Mouse (Mus musculus) midbrain, embryonic 16.5 days (tissue): ENCODE results near the gene Rasal1. TPM values are rescaled to one million over a fixed set of nuclear protein-coding genes. Genes with fewer than 3 reads are reported as not detected.

Experiments used
- ATAC-seq: fragments of 200-750 bp; cut with Nextera tagmentation; 2 replicates; pipeline ENCODE4 v1.8.0; 2017; ENCODE audit warnings: moderate TSS enrichment
- H3K27ac ChIP-seq: fragments of 300-500 bp; sonication (generic); 2 replicates; pipeline ENCODE4 v1.5.1; 2014; ENCODE audit warnings: mild to moderate bottlenecking, low read length, mixed read lengths
- H3K27me3 ChIP-seq: fragments of 300-500 bp; sonication (generic); 2 replicates; pipeline ENCODE4 v1.6.1; 2014; ENCODE audit warnings: low read depth, low read length, mixed read lengths; ENCODE audit not compliant: control insufficient read depth, insufficient read depth
- H3K36me3 ChIP-seq: fragments of 300-500 bp; sonication (generic); 2 replicates; pipeline ENCODE4 v1.6.1; 2014; ENCODE audit warnings: mild to moderate bottlenecking, low read length, moderate library complexity, mixed read lengths; ENCODE audit not compliant: control insufficient read depth, insufficient read depth
- H3K4me1 ChIP-seq: fragments of 300-500 bp; sonication (generic); 2 replicates; pipeline ENCODE4 v1.6.1; 2014; ENCODE audit warnings: mild to moderate bottlenecking, low read length, mixed read lengths; ENCODE audit not compliant: control insufficient read depth, insufficient read depth
- H3K4me2 ChIP-seq: fragments of 300-500 bp; sonication (generic); 2 replicates; pipeline ENCODE4 v1.6.1; 2014; ENCODE audit warnings: mild to moderate bottlenecking, low read length, mixed read lengths
- H3K4me3 ChIP-seq: fragments of 300-500 bp; sonication (generic); 2 replicates; pipeline ENCODE4 v1.5.1; 2014; ENCODE audit warnings: low read depth, mild to moderate bottlenecking, low read length, moderate library complexity, mixed read lengths
- H3K9ac ChIP-seq: fragments of 300-500 bp; sonication (generic); 2 replicates; pipeline ENCODE4 v1.6.1; 2014; ENCODE audit warnings: low read depth, low read length, mixed read lengths
- H3K9me3 ChIP-seq: fragments of 300-500 bp; sonication (generic); replicated peaks from 2 replicates; pipeline ENCODE4 v1.6.1; 2014; ENCODE audit warnings: mild to moderate bottlenecking, low read length, mixed read lengths; ENCODE audit not compliant: control insufficient read depth, poor library complexity, severe bottlenecking
- WGBS: fragments of 180-500 bp; shearing (Covaris S2); extraction: QIAGEN DNeasy Blood & Tissue Kit; methylation state at CpG from one replicate; pipeline ENCODE4 v1.1.7; 2014; 5-methylcytosine and 5-hydroxymethylcytosine counted together
- polyA plus RNA-seq: library from polyadenylated mRNA; unstranded; fragments of >200 nt; fragmentation: Nextera tagmentation; extraction: Ambion mirVana; gene quantifications from 2 replicates; pipeline ENCODE4 v1.2.1, GENCODE M21; 2015

Rasal1 gene
- polyA plus RNA-seq, 1 experiment from 2014 or later: 4.9 TPM

DNA sequence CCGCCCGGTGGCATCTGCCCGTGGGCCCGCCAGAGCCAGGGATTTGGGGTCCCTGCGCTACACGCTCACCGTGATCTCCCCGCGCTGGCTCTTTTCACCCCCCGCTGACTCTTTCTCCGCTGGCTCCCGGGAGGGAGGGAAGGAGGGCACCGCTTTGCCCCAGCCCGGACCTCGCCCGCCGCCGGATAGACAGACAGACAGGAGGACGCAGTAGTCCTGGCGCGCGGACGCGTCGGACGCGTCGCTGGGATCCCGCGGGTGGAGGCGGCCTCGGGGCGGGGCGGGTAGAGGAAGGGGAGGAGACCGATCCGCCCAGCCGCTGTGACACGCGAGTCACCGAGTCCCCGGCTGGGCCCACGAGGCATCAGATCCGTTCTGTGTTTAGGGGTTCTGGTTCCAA lies 62.8 kb downstream of the Rasal1 start:
- peak overlapping the region; percentile 95 for H3K4me2 ChIP-seq
- WGBS: 0% methylated on average over 29 of the region's 43 CpGs
- peak; percentile 52 for ATAC-seq
- peaks cover 43% of the 10 kb centered on the region for H3K4me1 ChIP-seq
- H3K27me3 ChIP-seq: no peaks in the 10 kb centered on the region
- H3K9ac ChIP-seq: peak overlapping the region; percentile 99
- peak overlapping the region; percentile 91 for H3K4me3 ChIP-seq
- peak overlapping the region; percentile 92 for H3K27ac ChIP-seq
- H3K9me3 ChIP-seq: no peaks in the 10 kb centered on the region
- H3K36me3 ChIP-seq: no peaks in the 10 kb centered on the region

- peak; percentile 30; the same call in 1 of the 2 replicates for ATAC-seq
- Histone ChIP-seq H3K4me3 (peak within 1 kb of the TSS; percentile 91), H3K27ac (peak within 1 kb of the TSS; percentile 92), H3K9ac (peak within 1 kb of the TSS; percentile 99), H3K4me2 (peak within 1 kb of the TSS; percentile 95), H3K9me3 (no peaks in the 10 kb centered on the region), H3K4me1 (peaks cover 39% of the 10 kb centered on the region), H3K36me3 (no peaks in the 10 kb centered on the region), H3K27me3 (no peaks in the 10 kb centered on the region)
- WGBS: 36% methylated on average over 3 of the region's 3 CpGs
Observed at GRCm38 (mm10) chr5:120711827-120712226, 63.2 kb downstream of the Rasal1 start, which contains the start of gene Dtx1. Gene Dtx1 (minus strand): TSS chr5:120711927.

GRCm38 (mm10) chr5:120712721-120713120 lies 64.1 kb downstream of the Rasal1 start:
- no peak overlapping the region for H3K4me2 ChIP-seq
- no peak overlapping the region for H3K4me3 ChIP-seq
- no peak for ATAC-seq
- WGBS: 61% methylated on average over 8 of the region's 8 CpGs
- H3K36me3 ChIP-seq: no peaks in the 10 kb centered on the region
- no peak overlapping the region for H3K27ac ChIP-seq
- peaks cover 30% of the 10 kb centered on the region for H3K4me1 ChIP-seq
- no peaks in the 10 kb centered on the region for H3K27me3 ChIP-seq
- H3K9me3 ChIP-seq: no peaks in the 10 kb centered on the region
- no peak overlapping the region for H3K9ac ChIP-seq

DNA sequence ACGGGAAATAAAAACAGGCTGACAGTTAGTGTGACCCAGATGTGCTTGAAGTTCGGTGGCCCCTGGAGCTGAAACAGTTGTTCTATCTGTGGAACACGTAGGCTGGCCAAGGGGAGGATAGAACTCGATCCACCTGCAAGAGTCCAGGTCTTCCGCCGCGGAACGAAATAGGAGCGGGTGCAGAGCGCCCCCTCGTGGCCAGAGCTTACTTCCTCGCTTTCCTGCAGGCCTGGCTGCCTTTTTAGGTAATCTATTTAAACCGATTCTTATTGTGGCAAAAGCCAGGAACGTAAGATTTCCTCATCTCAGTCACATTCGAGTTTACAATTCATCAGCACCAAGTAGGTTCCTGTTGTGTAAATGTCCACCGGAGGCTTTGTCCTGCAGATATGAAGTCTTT lies 65.7 kb downstream of the Rasal1 start:
- no peak overlapping the region for H3K4me3 ChIP-seq
- H3K4me1 ChIP-seq: peaks cover 15% of the 10 kb centered on the region
- WGBS: 5% methylated on average over 16 of the region's 16 CpGs
- peak overlapping the region; percentile 19; the same call in 1 of the 2 replicates for H3K4me2 ChIP-seq
- no peak for ATAC-seq
- no peak overlapping the region for H3K9ac ChIP-seq
- no peaks in the 10 kb centered on the region for H3K27me3 ChIP-seq
- no peaks in the 10 kb centered on the region for H3K36me3 ChIP-seq
- H3K27ac ChIP-seq: no peak overlapping the region
- H3K9me3 ChIP-seq: no peaks in the 10 kb centered on the region

GRCm38 (mm10) chr5:120717136-120717535 lies 68.5 kb downstream of the Rasal1 start:
- ATAC-seq: no peak
- Histone ChIP-seq H3K9me3 (no peaks in the 10 kb centered on the region; the same call in 1 of the 2 replicates), H3K27me3 (no peaks in the 10 kb centered on the region), H3K27ac (no peak overlapping the region), H3K9ac (no peak overlapping the region), H3K4me1 (peaks cover 3% of the 10 kb centered on the region), H3K4me3 (no peak overlapping the region), H3K4me2 (no peak overlapping the region), H3K36me3 (no peaks in the 10 kb centered on the region)
- WGBS: 84% methylated on average over 10 of the region's 10 CpGs

GRCm38 (mm10) chr5:120718600-120719378 lies 70.2 kb downstream of the Rasal1 start:
- H3K9me3 ChIP-seq: no peaks in the 10 kb centered on the region; the same call in 1 of the 2 replicates
- WGBS: 60% methylated on average over 14 of the region's 15 CpGs

DNA sequence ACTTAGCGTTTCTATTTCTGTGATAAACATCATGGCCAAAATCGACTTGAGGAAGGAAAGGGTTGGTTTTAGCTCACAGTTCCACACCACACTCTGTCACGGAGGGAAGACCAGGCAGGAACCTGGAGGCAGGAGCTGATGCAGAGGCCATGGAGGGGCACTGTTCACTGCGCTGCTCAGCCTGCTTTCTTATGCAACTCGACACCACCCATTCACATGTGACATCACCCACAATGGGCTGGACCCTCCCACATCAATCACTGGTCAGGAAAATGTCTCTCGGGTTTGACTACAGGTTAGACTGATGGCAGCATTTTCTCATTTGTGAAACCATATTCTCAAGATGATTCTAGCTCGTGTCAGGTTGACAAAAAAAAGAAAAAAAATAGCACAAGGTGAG lies 72.4 kb downstream of the Rasal1 start:
- Histone ChIP-seq H3K9me3 (no peaks in the 10 kb centered on the region; the same call in 1 of the 2 replicates), H3K4me2 (no peak overlapping the region), H3K27ac (no peak overlapping the region), H3K36me3 (no peaks in the 10 kb centered on the region), H3K27me3 (no peaks in the 10 kb centered on the region), H3K4me1 (no peaks in the 10 kb centered on the region), H3K4me3 (no peak overlapping the region), H3K9ac (no peak overlapping the region)
- 67% methylated on average over 7 of the region's 7 CpGs for WGBS
- ATAC-seq: no peak

More at GRCm38 (mm10) chr5:120718600-120719378, 70.2 kb downstream of the Rasal1 start:
- Histone ChIP-seq H3K4me1 (no peaks in the 10 kb centered on the region), H3K27ac (no peak overlapping the region), H3K9ac (no peak overlapping the region), H3K36me3 (no peaks in the 10 kb centered on the region), H3K4me2 (no peak overlapping the region), H3K4me3 (no peak overlapping the region), H3K27me3 (no peaks in the 10 kb centered on the region)
- no peak for ATAC-seq

GRCm38 (mm10) chr5:120725811-120726455 lies 77.3 kb downstream of the Rasal1 start:
- H3K27me3 ChIP-seq: no peaks in the 10 kb centered on the region
- H3K4me1 ChIP-seq: no peaks in the 10 kb centered on the region
- H3K4me2 ChIP-seq: no peak overlapping the region
- WGBS: 59% methylated on average over 12 of the region's 12 CpGs
- H3K9me3 ChIP-seq: no peaks in the 10 kb centered on the region
- H3K27ac ChIP-seq: no peak overlapping the region
- H3K4me3 ChIP-seq: no peak overlapping the region
- ATAC-seq: no peak
- H3K36me3 ChIP-seq: no peaks in the 10 kb centered on the region
- H3K9ac ChIP-seq: no peak overlapping the region
